Mouse (Mus musculus): ENCODE results near the gene Ugt1a10.
"Not testable (repeated sequence)": the region's sequence is repeated elsewhere in the genome, so short reads cannot be mapped to it uniquely, and the experiment has no call there.

The Ugt1a10 gene

GRCm38 (mm10) chr1:88214462-88214952 lies 159.3 kb downstream of the Ugt1a10 start:
- no peak for DNase-seq (ENCODE audit: low spot score in 2 of 2)

- DNase-seq (ENCODE audit: low spot score in 2 of 2): no peak
Measured at GRCm38 (mm10) chr1:88215466-88216380, 160.5 kb downstream of the Ugt1a10 start.

DNA sequence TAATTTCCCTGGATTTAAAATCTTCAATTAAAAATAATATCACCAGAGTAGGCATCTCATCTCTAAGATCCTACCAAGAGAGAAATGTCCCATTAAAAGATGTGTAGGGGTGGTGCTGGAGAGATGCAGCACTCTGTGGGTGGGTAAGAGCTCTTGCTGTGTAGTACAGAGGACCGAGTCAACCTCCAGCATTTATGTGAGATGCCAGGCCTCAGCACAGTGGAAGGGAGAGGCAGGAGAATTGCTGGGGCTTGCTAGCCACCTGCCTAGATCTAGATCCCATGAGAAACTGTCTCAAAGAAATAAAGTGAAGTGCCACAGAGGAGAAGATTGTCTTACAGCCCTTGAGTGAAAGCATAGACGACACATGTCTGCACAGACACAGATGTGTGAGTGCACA lies 161.4 kb downstream of the Ugt1a10 start:
- no peak for DNase-seq (ENCODE audit: low spot score in 2 of 2)

DNA sequence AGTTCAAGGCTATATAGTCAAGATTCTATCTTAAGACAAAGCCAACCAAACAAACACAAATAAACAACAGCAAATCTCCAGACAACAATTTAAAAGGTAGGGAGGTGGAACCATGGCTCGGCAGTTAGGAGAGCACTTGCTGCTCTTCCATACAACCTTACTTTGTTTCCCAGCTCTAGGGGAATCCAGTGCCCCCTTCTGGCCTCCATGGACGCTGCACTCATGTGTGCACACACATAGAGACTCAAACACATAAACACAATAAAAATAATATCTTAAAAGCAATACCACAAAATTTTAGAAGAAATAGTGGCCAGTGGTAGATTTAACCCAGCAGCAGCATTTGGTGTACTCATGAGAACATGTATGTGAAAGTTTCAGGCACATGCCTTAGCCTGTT lies 162.0 kb downstream of the Ugt1a10 start:
- DNase-seq (ENCODE audit: low spot score in 2 of 2): no peak

DNA sequence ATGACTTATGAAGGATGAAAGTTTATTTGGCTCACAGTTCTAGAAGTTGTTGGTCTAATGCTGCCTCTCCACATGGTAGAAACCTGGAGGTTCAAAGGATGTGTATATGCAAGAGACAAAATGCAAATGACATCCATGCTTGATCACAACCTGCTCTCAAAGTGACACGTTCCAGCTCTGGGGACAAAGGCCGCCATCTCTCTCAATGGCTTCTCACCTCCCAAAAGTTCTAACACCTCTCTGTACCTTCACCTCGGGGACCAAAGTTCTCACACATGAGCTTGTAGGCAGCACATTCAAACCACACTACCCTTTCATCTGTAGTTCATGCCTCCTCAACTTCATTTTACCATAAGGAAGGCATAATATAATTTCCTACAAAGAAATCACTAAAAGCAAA lies 162.4 kb downstream of the Ugt1a10 start:
- DNase-seq (ENCODE audit: low spot score in 2 of 2): no peak

DNA sequence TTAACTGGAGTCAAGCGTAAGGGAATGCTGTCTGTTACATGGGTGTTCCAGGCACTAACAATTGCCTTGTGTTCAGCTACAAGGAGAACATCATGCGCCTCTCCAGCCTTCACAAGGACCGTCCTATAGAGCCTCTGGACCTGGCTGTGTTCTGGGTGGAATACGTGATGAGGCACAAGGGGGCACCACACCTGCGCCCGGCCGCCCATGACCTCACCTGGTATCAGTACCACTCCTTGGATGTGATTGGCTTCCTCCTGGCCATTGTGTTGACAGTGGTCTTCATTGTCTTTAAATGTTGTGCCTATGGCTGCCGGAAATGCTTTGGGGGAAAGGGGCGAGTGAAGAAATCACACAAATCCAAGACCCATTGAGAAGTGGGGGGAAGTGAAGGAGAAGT lies 162.9 kb downstream of the Ugt1a10 start:
- no peak for DNase-seq (ENCODE audit: low spot score in 2 of 2)

DNA sequence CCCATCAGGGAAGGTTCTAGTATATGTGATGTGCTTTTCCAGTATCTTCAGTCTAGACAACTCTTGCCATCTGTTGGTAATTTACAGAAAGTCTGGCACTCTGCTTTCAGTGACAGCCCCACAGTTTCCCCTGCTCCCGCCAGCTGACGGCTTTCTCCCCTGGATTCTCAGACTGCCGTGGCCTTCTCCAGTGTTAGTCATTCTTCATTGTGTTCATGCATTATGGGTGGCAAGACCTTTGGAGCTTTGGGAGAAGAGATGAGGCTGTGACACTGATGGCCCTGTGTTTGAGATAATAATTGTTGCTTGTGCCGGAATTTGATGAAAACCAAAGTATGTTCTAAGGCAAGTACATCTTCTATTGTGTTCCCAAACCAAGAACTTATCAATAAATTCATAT lies 163.4 kb downstream of the Ugt1a10 start:
- DNase-seq (ENCODE audit: low spot score in 2 of 2): no peak

DNA sequence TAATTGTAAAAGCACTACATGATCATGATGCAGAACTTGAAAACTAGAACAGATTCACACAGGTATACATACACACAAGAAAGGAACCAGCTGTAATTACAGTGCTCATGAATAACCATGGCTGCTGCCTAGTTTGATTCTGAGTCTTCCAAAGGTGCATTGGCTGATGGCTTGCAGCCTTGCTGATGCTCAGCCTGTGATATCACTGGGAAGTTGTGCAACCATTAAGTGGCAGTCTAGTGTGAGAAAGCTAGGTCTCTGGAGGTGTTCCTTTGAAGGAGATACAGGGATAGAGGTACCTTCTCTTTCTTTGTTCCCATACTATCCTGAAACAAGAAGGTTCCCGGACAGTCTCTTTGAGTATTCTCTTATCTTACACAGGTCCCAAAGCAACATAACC lies 163.9 kb downstream of the Ugt1a10 start:
- DNase-seq (ENCODE audit: low spot score in 2 of 2): no peak

- DNase-seq (ENCODE audit: low spot score in 2 of 2): no peak
Measured at GRCm38 (mm10) chr1:88220336-88220735, 165.1 kb downstream of the Ugt1a10 start.

DNA sequence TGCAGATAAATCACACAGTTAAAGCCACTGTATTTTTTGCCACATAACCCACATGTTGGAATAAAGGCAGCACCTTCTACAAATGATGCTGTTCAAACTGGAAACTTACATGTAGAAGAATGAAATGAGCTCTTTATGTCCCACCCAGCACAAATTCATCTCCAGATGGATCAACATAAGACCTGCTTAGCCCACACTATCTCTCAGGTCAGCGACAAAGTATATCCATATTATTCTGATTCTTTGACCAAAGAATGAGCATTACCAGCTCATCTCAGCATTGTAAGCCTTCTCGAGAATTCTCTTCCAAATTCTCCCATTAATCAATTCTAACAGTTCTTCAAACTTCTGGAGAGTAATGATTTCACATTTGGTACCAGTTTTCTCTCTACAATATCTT lies 167.0 kb downstream of the Ugt1a10 start:
- DNase-seq (ENCODE audit: low spot score in 2 of 2): no peak

DNA sequence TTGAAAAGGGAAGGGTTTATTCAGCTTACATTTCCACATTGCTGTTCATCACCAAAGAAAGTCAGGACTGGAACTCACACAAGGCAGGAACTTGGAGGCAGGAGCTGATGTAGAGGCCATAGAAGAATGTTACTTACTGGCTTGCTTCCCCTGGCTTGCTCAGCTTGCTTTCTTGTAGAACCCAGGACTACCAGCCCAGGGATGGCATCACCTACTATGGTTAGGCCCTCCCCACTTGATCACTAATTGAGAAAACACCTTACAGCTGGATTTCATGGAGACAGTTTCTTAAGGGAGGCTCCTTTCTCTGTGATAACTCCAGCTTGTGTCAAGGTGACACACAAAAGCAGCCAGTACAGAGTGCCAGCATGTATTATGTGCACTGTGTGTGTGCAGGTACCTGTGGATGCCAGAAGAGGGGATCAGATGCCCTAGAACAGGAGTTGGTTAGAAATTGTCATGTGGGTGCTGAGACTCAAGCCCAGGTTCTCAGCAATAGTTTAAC lies 167.9 kb downstream of the Ugt1a10 start:
- DNase-seq (ENCODE audit: low spot score in 2 of 2): not testable (repeated sequence)

DNA sequence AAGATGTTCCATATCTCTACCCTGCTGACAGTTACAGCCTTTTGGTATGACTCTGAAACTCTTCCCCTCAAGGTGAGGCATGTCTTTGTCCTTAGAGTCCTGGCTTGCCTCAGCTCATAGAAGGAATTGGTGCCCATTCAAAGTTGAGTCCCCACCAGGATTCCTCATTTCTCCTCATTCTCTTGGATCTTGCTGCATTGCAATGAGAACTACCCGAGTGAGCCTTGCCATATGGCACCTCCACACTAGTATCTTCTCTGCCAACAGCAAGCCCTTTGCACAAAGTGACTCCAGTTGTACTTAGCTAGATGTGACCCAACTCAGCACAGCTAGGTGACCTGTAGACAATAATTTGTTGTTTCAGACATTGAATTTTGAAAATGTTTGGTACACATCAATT lies 168.4 kb downstream of the Ugt1a10 start:
- DNase-seq (ENCODE audit: low spot score in 2 of 2): no peak

DNA sequence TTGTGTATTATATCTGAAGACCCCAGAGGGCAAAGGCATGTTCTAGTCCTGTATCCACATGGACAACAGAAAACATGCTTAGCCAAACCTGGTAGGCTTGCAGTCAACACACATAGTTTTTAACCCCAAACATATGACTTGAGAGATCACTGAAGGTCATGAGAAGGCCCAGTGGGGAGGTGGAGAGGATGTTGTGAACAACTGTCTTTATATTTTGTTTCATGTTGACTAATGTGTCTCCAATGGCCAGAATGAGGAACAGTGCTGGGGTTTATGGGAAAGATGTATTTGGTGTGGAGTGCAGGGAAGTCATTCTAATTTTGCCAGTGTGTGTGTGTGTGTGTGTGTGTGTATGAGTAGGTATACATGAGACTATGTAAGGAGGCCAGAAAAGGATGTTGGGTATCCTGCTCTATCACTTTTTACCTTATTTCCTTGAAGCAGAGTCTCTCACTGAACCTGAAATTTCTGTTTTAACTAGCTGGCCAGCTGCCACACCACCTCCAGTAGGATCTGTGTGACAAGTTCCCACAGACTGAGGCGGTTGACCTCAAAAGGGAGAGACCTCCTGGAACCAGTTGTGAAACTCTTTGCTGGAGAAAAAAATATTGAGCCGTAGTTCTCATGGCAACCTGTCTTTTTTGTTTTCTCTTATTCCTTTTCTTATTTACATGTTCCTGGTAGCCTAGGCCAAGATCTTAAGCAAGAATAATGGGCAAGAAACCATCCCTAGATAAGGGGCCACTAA lies 169.0 kb downstream of the Ugt1a10 start:
- DNase-seq (ENCODE audit: low spot score in 2 of 2): no peak

GRCm38 (mm10) chr1:88225301-88225700 lies 170.1 kb downstream of the Ugt1a10 start:
- not testable (repeated sequence) for DNase-seq (ENCODE audit: low spot score in 2 of 2)

- DNase-seq (ENCODE audit: low spot score in 2 of 2): no peak
Measured at GRCm38 (mm10) chr1:88225741-88226140, 170.6 kb downstream of the Ugt1a10 start.

- DNase-seq (ENCODE audit: low spot score in 2 of 2): no peak
Measured at GRCm38 (mm10) chr1:88226670-88227379, 171.6 kb downstream of the Ugt1a10 start, which contains the start of gene Mroh2a. Mroh2a (plus strand) TSS chr1:88226986.

- no peak for DNase-seq (ENCODE audit: low spot score in 2 of 2)
Measured at GRCm38 (mm10) chr1:88227482-88227881, 172.3 kb downstream of the Ugt1a10 start.

DNA sequence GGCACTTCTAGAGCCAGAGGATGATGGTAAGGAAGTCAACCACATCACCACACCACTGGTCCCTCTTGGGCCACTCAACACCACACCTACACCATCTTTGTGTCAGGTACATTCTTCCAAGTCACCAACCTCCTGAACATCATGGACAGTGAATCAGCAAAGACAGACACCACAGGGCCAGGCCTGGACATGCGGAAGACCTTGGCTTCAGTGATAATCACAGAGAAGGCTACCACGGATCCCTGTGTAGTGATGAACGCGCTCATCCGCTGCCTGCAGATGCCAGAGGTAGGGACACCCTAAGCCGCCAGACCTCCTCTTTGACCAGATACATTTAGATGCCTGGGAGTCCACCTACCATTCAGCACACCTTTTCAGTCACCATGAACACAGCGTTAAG lies 172.9 kb downstream of the Ugt1a10 start:
- DNase-seq (ENCODE audit: low spot score in 2 of 2): no peak

DNA sequence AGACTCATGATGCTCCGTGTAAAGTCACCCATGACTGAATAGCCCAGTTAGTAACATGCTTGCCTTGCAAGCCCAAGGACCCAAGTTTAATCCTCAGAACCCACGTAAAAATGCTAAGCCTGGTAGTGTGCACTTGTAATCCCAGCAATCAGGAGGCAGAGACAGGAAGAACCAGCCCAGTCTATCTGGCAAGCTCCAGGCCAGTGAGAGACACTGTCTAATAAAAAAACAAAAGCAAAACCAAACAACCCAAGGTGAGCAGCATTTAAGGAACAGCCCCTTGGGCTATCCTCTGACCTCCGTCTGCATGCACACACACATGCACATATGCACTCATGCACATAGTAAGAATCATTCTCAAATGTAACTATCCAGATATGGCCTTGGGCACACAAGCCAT lies 174.4 kb downstream of the Ugt1a10 start:
- DNase-seq (ENCODE audit: low spot score in 2 of 2): no peak

GRCm38 (mm10) chr1:88229986-88230385 lies 174.8 kb downstream of the Ugt1a10 start:
- no peak for DNase-seq (ENCODE audit: low spot score in 2 of 2)

DNA sequence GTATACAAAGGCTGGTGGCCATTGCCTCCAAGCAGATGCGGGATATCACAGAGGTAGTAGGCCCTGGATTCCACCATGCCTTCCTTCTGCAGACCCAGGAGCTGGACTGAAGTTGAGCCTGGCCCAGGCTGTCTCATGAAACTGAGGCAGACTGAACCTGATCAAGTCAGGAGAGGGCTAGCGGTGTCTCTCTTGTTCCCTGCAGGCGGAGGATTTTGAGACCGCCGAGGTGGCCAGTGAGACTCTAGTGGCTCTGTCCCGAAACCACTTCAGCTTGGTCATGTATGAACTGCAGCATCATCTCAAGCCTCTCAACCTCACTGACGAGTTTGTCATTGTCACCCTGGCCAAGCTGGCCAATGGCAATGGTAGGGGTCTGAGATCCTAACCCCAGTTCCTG lies 175.2 kb downstream of the Ugt1a10 start:
- DNase-seq (ENCODE audit: low spot score in 2 of 2): no peak

All from right cerebral cortex, postnatal 36 days (tissue).